Mouse (Mus musculus) adrenal gland, postnatal 14 days (tissue): ENCODE data around the gene Gm11985. TPM values are rescaled to one million over a fixed set of nuclear protein-coding genes. Genes with fewer than 3 reads are reported as not detected.

Experiments used
- DNase-seq: peaks from one replicate; pipeline ENCODE4 v3.0.0; 2021; ENCODE audit warnings: mixed read lengths
- total RNA-seq: library from RNA; stranded (reverse); gene quantifications from 2 replicates; pipeline ENCODE4 v1.2.3, GENCODE M21; 2021

Gene Gm11985
- total RNA-seq, 1 experiment from 2014 or later, result not detected

GRCm38 (mm10) chr11:7199736-7200392 lies 11.5 kb upstream of the Gm11985 start:
- peak; percentile 73 for DNase-seq

GRCm38 (mm10) chr11:7198481-7199256 lies 10.3 kb upstream of the Gm11985 start:
- no peak for DNase-seq

GRCm38 (mm10) chr11:7198006-7198405 lies 9.6 kb upstream of the Gm11985 start:
- DNase-seq, result no peak

GRCm38 (mm10) chr11:7197491-7197941 lies 9.1 kb upstream of the Gm11985 start, which contains the start of gene Igfbp1:
TSS of gene Igfbp1 (plus strand) at chr11:7197782.
- DNase-seq, result no peak

GRCm38 (mm10) chr11:7195312-7195685 lies 6.9 kb upstream of the Gm11985 start:
- no peak for DNase-seq

- no peak for DNase-seq
These were observed 6.3 kb upstream of the Gm11985 start for GRCm38 (mm10) chr11:7194432-7195311.

- no peak for DNase-seq
These were observed 4.8 kb upstream of the Gm11985 start for GRCm38 (mm10) chr11:7193134-7193533.

GRCm38 (mm10) chr11:7192710-7193109 lies 4.3 kb upstream of the Gm11985 start:
- DNase-seq, result no peak

GRCm38 (mm10) chr11:7187472-7187871 lies 897 bp downstream of the Gm11985 start:
- DNase-seq, result no peak

- DNase-seq, result no peak
These were observed 3.9 kb downstream of the Gm11985 start for GRCm38 (mm10) chr11:7184420-7184819.

- DNase-seq, result no peak
These were observed 5.8 kb downstream of the Gm11985 start for GRCm38 (mm10) chr11:7182409-7183042.

- DNase-seq, result no peak
These were observed 9.1 kb downstream of the Gm11985 start for GRCm38 (mm10) chr11:7179276-7179675.

- no peak for DNase-seq
These were observed 9.6 kb downstream of the Gm11985 start for GRCm38 (mm10) chr11:7178724-7179123.

- no peak for DNase-seq
These were observed 14.7 kb downstream of the Gm11985 start for GRCm38 (mm10) chr11:7173664-7174063.

- peak; percentile 43 for DNase-seq
These were observed 18.7 kb downstream of the Gm11985 start for GRCm38 (mm10) chr11:7169645-7170044.

- DNase-seq, result no peak
These were observed 24.0 kb downstream of the Gm11985 start for GRCm38 (mm10) chr11:7164416-7164815.

GRCm38 (mm10) chr11:7161502-7162174 lies 26.7 kb downstream of the Gm11985 start:
- peak; percentile 36 for DNase-seq

GRCm38 (mm10) chr11:7160637-7161101 lies 27.7 kb downstream of the Gm11985 start:
- no peak for DNase-seq

- DNase-seq, result no peak
These were observed 28.2 kb downstream of the Gm11985 start for GRCm38 (mm10) chr11:7160146-7160545.

- no peak for DNase-seq
These were observed 30.2 kb downstream of the Gm11985 start for GRCm38 (mm10) chr11:7158196-7158595.

GRCm38 (mm10) chr11:7156427-7156826 lies 31.9 kb downstream of the Gm11985 start:
- DNase-seq, result no peak
